In the genomic region with DNA sequence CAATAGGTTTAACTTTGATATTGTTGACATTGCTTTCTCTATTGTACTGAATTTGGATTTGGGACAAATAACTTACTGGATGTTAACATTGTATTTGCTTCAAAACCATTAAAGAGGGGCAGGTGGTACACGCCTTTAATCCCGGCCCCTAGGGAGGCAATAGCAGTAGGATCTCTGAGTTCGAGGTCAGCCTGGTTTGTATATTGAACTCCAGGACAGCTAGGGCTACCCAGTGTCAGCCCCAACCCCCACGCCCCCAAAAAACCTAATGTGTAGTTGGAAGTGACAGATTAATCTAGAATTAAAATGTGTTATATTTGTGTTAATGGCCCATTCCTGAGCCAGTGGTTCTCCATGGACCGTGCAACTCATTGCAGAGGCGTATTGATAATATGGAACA, we compare ENCODE assay signal across 8 mouse cellular contexts. TPM values are rescaled to one million over a fixed set of nuclear protein-coding genes. Genes with fewer than 3 reads are reported as not detected.
DNase-seq lines count a peak whose midpoint lies in the region; ATAC-seq lines count a peak whose summit lies in the region.

No protein-coding gene starts in this region.

- no peaks in the 10 kb centered on the region for H3K27me3 ChIP-seq in limb, embryonic 15.5 days
- H3K27me3 ChIP-seq in stomach, embryonic 15.5 days (replicated peaks) = no peaks in the 10 kb centered on the region

- H3K9me3 ChIP-seq in limb, embryonic 15.5 days = no peaks in the 10 kb centered on the region
- H3K9me3 ChIP-seq in stomach, embryonic 15.5 days = no peaks in the 10 kb centered on the region

- H3K9ac ChIP-seq in limb, embryonic 15.5 days = peak overlapping the region; percentile 89; the same call in 1 of the 2 replicates
- peak overlapping the region; percentile 82 for H3K9ac ChIP-seq in stomach, embryonic 15.5 days

- H3K4me3 ChIP-seq in limb, embryonic 15.5 days = peak overlapping the region; percentile 98
- H3K4me3 ChIP-seq in stomach, embryonic 15.5 days (replicated peaks) = peak overlapping the region; percentile 93

- 32% methylated on average over 6 of the region's 6 CpGs for WGBS in limb, embryonic 15.5 days
- WGBS in stomach, embryonic 15.5 days = 33% methylated on average over 6 of the region's 6 CpGs

- no peaks in the 10 kb centered on the region for H3K36me3 ChIP-seq in limb, embryonic 15.5 days
- no peaks in the 10 kb centered on the region for H3K36me3 ChIP-seq in stomach, embryonic 15.5 days

- peaks cover 19% of the 10 kb centered on the region for H3K4me1 ChIP-seq in limb, embryonic 15.5 days
- H3K4me1 ChIP-seq in stomach, embryonic 15.5 days = peaks cover 17% of the 10 kb centered on the region; the same call in 1 of the 2 replicates

- DNase-seq in cerebellum, adult 9-10 months = peak; percentile 60
- DNase-seq in cerebellum, adult 11-12 months = no peak
- DNase-seq in spleen, postnatal 10 days (ENCODE audit: low spot score in 2 of 2) = peak; percentile 43 to 48
- no peak for DNase-seq in spleen, adult 12 weeks (ENCODE audit: low spot score)
- no peak for DNase-seq in adrenal gland, adult (ENCODE audit: inconsistent age in 2 of 2, low spot score in 1 of 2)

- H3K27ac ChIP-seq in limb, embryonic 15.5 days = no peak overlapping the region
- H3K27ac ChIP-seq in stomach, embryonic 15.5 days = 0 out of 2 replicates have a peak overlapping the region, but pooled peaks have one; percentile 92

- peak overlapping the region; percentile 81 for H3K4me2 ChIP-seq in limb, embryonic 15.5 days
- peak overlapping the region; percentile 82 for H3K4me2 ChIP-seq in stomach, embryonic 15.5 days

- ATAC-seq in limb, embryonic 15.5 days (ENCODE audit: insufficient number of reproducible peaks, low FRiP score, low TSS enrichment, low read depth) = no peak
- ATAC-seq in stomach, embryonic 15.5 days (ENCODE audit: insufficient read depth, low FRiP score, low read depth) = no peak
- ATAC-seq in granulocyte monocyte progenitor cell, adult 5-6 weeks (replicated peaks; ENCODE audit: poor library complexity, severe bottlenecking) = no peak

RNA-seq across cellular contexts. Expression of a gene that starts 1.0 kb away (rescaled TPM):
- polyA plus RNA-seq in limb, embryonic 15.5 days (2015; fragmentation: Nextera tagmentation; extraction: Ambion mirVana) = 45.7 and 56.6 TPM in 2 replicates
- polyA plus RNA-seq in stomach, embryonic 15.5 days (2015; fragmentation: Nextera tagmentation; extraction: Ambion mirVana) = 82.8 and 119 TPM in 2 replicates
- total RNA-seq in granulocyte monocyte progenitor cell, adult 5-6 weeks (2014; fragmentation: Nextera tagmentation) = 74.4 and 94.6 TPM in 2 replicates
- total RNA-seq in granulocyte monocyte progenitor cell, adult 5-6 weeks (2017) = 37.8 and 46.7 TPM in 2 replicates

RNA-seq across cellular contexts. Expression of a gene that starts 27.8 kb away (rescaled TPM):
- 59.6 and 63.9 TPM in 2 replicates for polyA plus RNA-seq in limb, embryonic 15.5 days (2015; fragmentation: Nextera tagmentation; extraction: Ambion mirVana)
- polyA plus RNA-seq in stomach, embryonic 15.5 days (2015; fragmentation: Nextera tagmentation; extraction: Ambion mirVana) = 63.5 and 72.7 TPM in 2 replicates
- 89.0 and 109 TPM in 2 replicates for total RNA-seq in granulocyte monocyte progenitor cell, adult 5-6 weeks (2014; fragmentation: Nextera tagmentation)
- 109 and 114 TPM in 2 replicates for total RNA-seq in granulocyte monocyte progenitor cell, adult 5-6 weeks (2017)

RNA-seq across cellular contexts. Expression of a gene that starts 47.5 kb away (rescaled TPM):
- 7.8 and 9.1 TPM in 2 replicates for polyA plus RNA-seq in limb, embryonic 15.5 days (2015; fragmentation: Nextera tagmentation; extraction: Ambion mirVana)
- 14.1 and 15.8 TPM in 2 replicates for polyA plus RNA-seq in stomach, embryonic 15.5 days (2015; fragmentation: Nextera tagmentation; extraction: Ambion mirVana)
- not detected in 2 replicates for total RNA-seq in granulocyte monocyte progenitor cell, adult 5-6 weeks (2014; fragmentation: Nextera tagmentation)
- 0.77 and 0.86 TPM in 2 replicates for total RNA-seq in granulocyte monocyte progenitor cell, adult 5-6 weeks (2017)

Comparison
In these comparisons a context has a peak if more than half of its experiments do, and no peak if none do; other contexts are left out.
1. DNase-seq: peak in cerebellum, adult 9-10 months (single experiment) and spleen, postnatal 10 days (2 of 2); none in cerebellum, adult 11-12 months (single experiment), spleen, adult 12 weeks (single experiment) and adrenal gland, adult (0 of 2).